Mouse (Mus musculus) heart, embryonic 14.5 days (tissue): Measurements from ENCODE around the gene Klhdc10. TPM values are rescaled to one million over a fixed set of nuclear protein-coding genes. Genes with fewer than 3 reads are reported as not detected.

Experiments
- ATAC-seq: fragments of 200-750 bp; cut with Nextera tagmentation; 2 replicates; pipeline ENCODE4 v1.8.0; 2017; ENCODE audit warnings: low read depth, moderate TSS enrichment; ENCODE audit not compliant: insufficient number of reproducible peaks, insufficient read depth, low FRiP score
- H3K27ac ChIP-seq, 2 experiments: fragments of 200-500 bp in 1 of 2; fragments of 300-500 bp in 1 of 2; sonication (generic) in 1 of 2; replicated peaks in 1 of 2; 2 replicates each; pipeline ENCODE4 v1.5.1; 2012 to 2014; ENCODE audit warnings: low read depth in 2 of 2, low read length in 2 of 2, control low read depth in 1 of 2, mild to moderate bottlenecking in 1 of 2, mixed read lengths in 1 of 2; ENCODE audit not compliant: control insufficient read depth in 1 of 2, insufficient read depth in 1 of 2
- H3K27me3 ChIP-seq: fragments of 300-500 bp; sonication (generic); 2 replicates; pipeline ENCODE4 v1.6.1; 2014; ENCODE audit warnings: mild to moderate bottlenecking, low read length, control low read depth; ENCODE audit not compliant: control insufficient read depth, insufficient read depth
- H3K36me3 ChIP-seq: fragments of 300-500 bp; sonication (generic); 2 replicates; pipeline ENCODE4 v1.6.1; 2014; ENCODE audit warnings: mild to moderate bottlenecking, control low read depth, low read length, mixed read lengths; ENCODE audit not compliant: control insufficient read depth, insufficient read depth
- H3K4me1 ChIP-seq, 2 experiments: fragments of 200-500 bp in 1 of 2; fragments of 300-500 bp in 1 of 2; sonication (generic) in 1 of 2; 2 replicates each; pipeline ENCODE4 v1.6.1; 2012 to 2014; ENCODE audit warnings: low read length in 2 of 2, control low read depth in 1 of 2, mixed read lengths in 1 of 2; ENCODE audit not compliant: control insufficient read depth in 2 of 2, insufficient read depth in 2 of 2
- H3K4me2 ChIP-seq: fragments of 300-500 bp; sonication (generic); 2 replicates; pipeline ENCODE4 v1.6.1; 2014; ENCODE audit warnings: mild to moderate bottlenecking, low read length
- H3K4me3 ChIP-seq, 2 experiments: fragments of 200-500 bp in 1 of 2; fragments of 300-500 bp in 1 of 2; sonication (generic) in 1 of 2; 2 replicates each; pipeline ENCODE4 v1.5.1; 2012 to 2014; ENCODE audit warnings: low read length in 2 of 2, mild to moderate bottlenecking in 2 of 2, control low read depth in 1 of 2, low read depth in 1 of 2, moderate library complexity in 1 of 2; ENCODE audit not compliant: control insufficient read depth in 1 of 2, insufficient read depth in 1 of 2
- H3K9ac ChIP-seq: fragments of 300-500 bp; sonication (generic); 2 replicates; pipeline ENCODE4 v1.6.1; 2014; ENCODE audit warnings: mild to moderate bottlenecking, low read length
- H3K9me3 ChIP-seq: fragments of 300-500 bp; sonication (generic); 2 replicates; pipeline ENCODE4 v1.6.1; 2016; ENCODE audit warnings: low read length, control low read depth; ENCODE audit not compliant: control insufficient read depth
- WGBS: fragments of 180-500 bp; shearing (Covaris S2); extraction: QIAGEN DNeasy Blood & Tissue Kit; methylation state at CpG from one replicate; pipeline ENCODE4 v1.1.7; 2014; 5-methylcytosine and 5-hydroxymethylcytosine counted together
- polyA plus RNA-seq: library from polyadenylated mRNA; unstranded; fragments of >200 nt; fragmentation: Nextera tagmentation; extraction: Ambion mirVana; gene quantifications from 2 replicates; pipeline ENCODE4 v1.2.1, GENCODE M21; 2014

Klhdc10 gene
- polyA plus RNA-seq, 1 experiment from 2014 or later, result 24.5 TPM

GRCm38 (mm10) chr6:30459811-30460749 lies 58.4 kb downstream of the Klhdc10 start:
- H3K9ac ChIP-seq, result peak overlapping the region; percentile 76
- peak overlapping the region; percentile 38 to 47 for H3K4me3 ChIP-seq
- H3K4me1 ChIP-seq, result peaks cover 36 to 46% of the 10 kb centered on the region in 2 experiments
- peak overlapping the region; percentile 66 to 93 for H3K27ac ChIP-seq
- no peaks in the 10 kb centered on the region for H3K9me3 ChIP-seq
- H3K4me2 ChIP-seq, result peak overlapping the region; percentile 78
- peaks cover 6% of the 10 kb centered on the region for H3K36me3 ChIP-seq
- no peak for ATAC-seq
- H3K27me3 ChIP-seq, result no peaks in the 10 kb centered on the region
- WGBS, result 8% methylated on average over 40 of the region's 40 CpGs

GRCm38 (mm10) chr6:30460750-30461446 lies 59.2 kb downstream of the Klhdc10 start:
- Histone ChIP-seq H3K36me3 (no peaks in the 10 kb centered on the region), H3K27me3 (no peaks in the 10 kb centered on the region), H3K9me3 (no peaks in the 10 kb centered on the region), H3K4me3 (no peak overlapping the region), H3K9ac (peak overlapping the region; percentile 76; the same call in 1 of the 2 replicates), H3K4me1 (peaks cover 36 to 46% of the 10 kb centered on the region in 2 experiments), H3K27ac (peak overlapping the region; percentile 66 to 93), H3K4me2 (peak overlapping the region; percentile 78)
- ATAC-seq, result peak; percentile 74
- WGBS, result 34% methylated on average over 18 of the region's 19 CpGs

- no peak overlapping the region for H3K4me3 ChIP-seq
- no peak overlapping the region for H3K27ac ChIP-seq
- H3K9ac ChIP-seq, result no peak overlapping the region
- H3K9me3 ChIP-seq, result no peaks in the 10 kb centered on the region
- 83% methylated on average over 11 of the region's 13 CpGs for WGBS
- no peak for ATAC-seq
- no peak overlapping the region for H3K4me2 ChIP-seq
- peaks cover 36 to 46% of the 10 kb centered on the region in 2 experiments for H3K4me1 ChIP-seq
- H3K36me3 ChIP-seq, result no peaks in the 10 kb centered on the region
- H3K27me3 ChIP-seq, result no peaks in the 10 kb centered on the region
Observed at GRCm38 (mm10) chr6:30461755-30462344, 60.2 kb downstream of the Klhdc10 start.

GRCm38 (mm10) chr6:30462822-30463221 lies 61.2 kb downstream of the Klhdc10 start:
- Histone ChIP-seq H3K4me3 (no peak overlapping the region), H3K9me3 (no peaks in the 10 kb centered on the region), H3K4me2 (no peak overlapping the region), H3K4me1 (peaks cover 34 to 43% of the 10 kb centered on the region in 2 experiments), H3K27me3 (no peaks in the 10 kb centered on the region), H3K36me3 (no peaks in the 10 kb centered on the region), H3K27ac (0 out of 4 replicates have a peak overlapping the region, but pooled peaks of 1 of the 2 experiments have one; percentile 10), H3K9ac (0 out of 2 replicates have a peak overlapping the region, but pooled peaks have one; percentile 14)
- ATAC-seq, result no peak
- 31% methylated on average over 7 of the region's 7 CpGs for WGBS

- Histone ChIP-seq H3K9ac (no peak overlapping the region), H3K27me3 (no peaks in the 10 kb centered on the region), H3K36me3 (no peaks in the 10 kb centered on the region), H3K4me1 (peaks cover 26 to 28% of the 10 kb centered on the region in 2 experiments), H3K9me3 (no peaks in the 10 kb centered on the region), H3K4me2 (no peak overlapping the region), H3K27ac (no peak overlapping the region), H3K4me3 (no peak overlapping the region)
- no peak for ATAC-seq
- 86% methylated on average over 11 of the region's 11 CpGs for WGBS
Observed at GRCm38 (mm10) chr6:30465586-30465985, 63.9 kb downstream of the Klhdc10 start.

- H3K27ac ChIP-seq, result no peak overlapping the region
- no peak overlapping the region for H3K9ac ChIP-seq
- H3K4me3 ChIP-seq, result no peak overlapping the region
- H3K4me1 ChIP-seq, result peaks cover 9% of the 10 kb centered on the region in 2 experiments
- no peaks in the 10 kb centered on the region for H3K36me3 ChIP-seq
- 88% methylated on average over 1 of the region's 1 CpGs for WGBS
- H3K4me2 ChIP-seq, result no peak overlapping the region
- no peak for ATAC-seq
- H3K27me3 ChIP-seq, result no peaks in the 10 kb centered on the region
- H3K9me3 ChIP-seq, result no peaks in the 10 kb centered on the region
Observed at GRCm38 (mm10) chr6:30468058-30468457, 66.4 kb downstream of the Klhdc10 start.

- no peak for ATAC-seq
- no peaks in the 10 kb centered on the region for H3K27me3 ChIP-seq
- H3K4me2 ChIP-seq, result peak overlapping the region; percentile 37
- peaks cover 3 to 5% of the 10 kb centered on the region in 2 experiments; a peak in 2 of 4 replicates for H3K4me1 ChIP-seq
- no peak overlapping the region for H3K27ac ChIP-seq
- 49% methylated on average over 12 of the region's 12 CpGs for WGBS
- H3K9me3 ChIP-seq, result no peaks in the 10 kb centered on the region
- H3K4me3 ChIP-seq, result 0 out of 4 replicates have a peak overlapping the region, but pooled peaks of 1 of the 2 experiments have one; percentile 1
- H3K9ac ChIP-seq, result peak overlapping the region; percentile 44; the same call in 1 of the 2 replicates
- no peaks in the 10 kb centered on the region for H3K36me3 ChIP-seq
Observed at GRCm38 (mm10) chr6:30468684-30469083, 67.0 kb downstream of the Klhdc10 start.
